Mouse (Mus musculus): ENCODE results near the gene Ubqln1. TPM values are rescaled to one million over a fixed set of nuclear protein-coding genes. Genes with fewer than 3 reads are reported as not detected.

The Ubqln1 gene
- polyA plus RNA-seq, 1 experiment: 118 TPM

- WGBS: 88% methylated on average over 8 of the region's 8 CpGs
- Histone ChIP-seq H3K27me3 (ENCODE audit: control insufficient read depth, insufficient read depth, low read length) (no peaks in the 10 kb centered on the region), H3K36me3 (ENCODE audit: control insufficient read depth, insufficient read depth, low read length) (no peaks in the 10 kb centered on the region)
These were observed 16.6 kb upstream of the Ubqln1 start for GRCm38 (mm10) chr13:58232070-58232469.

GRCm38 (mm10) chr13:58228624-58229023 is 13.2 kb upstream of the Ubqln1 start:
- WGBS: 84% methylated on average over 2 of the region's 2 CpGs
- Histone ChIP-seq H3K27me3 (ENCODE audit: control insufficient read depth, insufficient read depth, low read length) (no peaks in the 10 kb centered on the region), H3K4me1 (ENCODE audit: control insufficient read depth, insufficient read depth, insufficient read length, low read length) (no peaks in the 10 kb centered on the region), H3K36me3 (ENCODE audit: control insufficient read depth, insufficient read depth, low read length) (no peaks in the 10 kb centered on the region), H3K4me3 (ENCODE audit: low read depth, low read length) (no peak overlapping the region), H3K27ac (ENCODE audit: insufficient read depth, low read depth, low read length) (no peak overlapping the region)
- TF ChIP-seq CTCF (IDR thresholded peaks at IDR 0.05; ENCODE audit: extremely low read depth, insufficient read length, insufficient replicate concordance, low read depth, low read length) (no peak), POLR2A (IDR thresholded peaks at IDR 0.05; ENCODE audit: low read depth, low read length) (no peak)

More at GRCm38 (mm10) chr13:58232070-58232469, 16.6 kb upstream of the Ubqln1 start:
- TF ChIP-seq CTCF (IDR thresholded peaks at IDR 0.05; ENCODE audit: extremely low read depth, insufficient read length, insufficient replicate concordance, low read depth, low read length) (no peak), POLR2A (IDR thresholded peaks at IDR 0.05; ENCODE audit: low read depth, low read length) (no peak)
- H3K27ac ChIP-seq (ENCODE audit: insufficient read depth, low read depth, low read length): no peak overlapping the region
- H3K4me3 ChIP-seq (ENCODE audit: low read depth, low read length): no peak overlapping the region
- no peaks in the 10 kb centered on the region for H3K4me1 ChIP-seq (ENCODE audit: control insufficient read depth, insufficient read depth, insufficient read length, low read length)

- Histone ChIP-seq H3K4me1 (ENCODE audit: control insufficient read depth, insufficient read depth, insufficient read length, low read length) (peaks cover under 1% of the 10 kb centered on the region; the same call in 1 of the 2 replicates), H3K27ac (ENCODE audit: insufficient read depth, low read depth, low read length) (no peak overlapping the region), H3K36me3 (ENCODE audit: control insufficient read depth, insufficient read depth, low read length) (no peaks in the 10 kb centered on the region), H3K27me3 (ENCODE audit: control insufficient read depth, insufficient read depth, low read length) (no peaks in the 10 kb centered on the region), H3K4me3 (ENCODE audit: low read depth, low read length) (no peak overlapping the region)
- 85% methylated on average over 8 of the region's 8 CpGs for WGBS
- no peak for TF ChIP-seq POLR2A (IDR thresholded peaks at IDR 0.05; ENCODE audit: low read depth, low read length)
- no peak for TF ChIP-seq CTCF (IDR thresholded peaks at IDR 0.05; ENCODE audit: extremely low read depth, insufficient read length, insufficient replicate concordance, low read depth, low read length)
These were observed 10.2 kb upstream of the Ubqln1 start for GRCm38 (mm10) chr13:58225694-58226093.

GRCm38 (mm10) chr13:58220206-58220605 is 4.8 kb upstream of the Ubqln1 start:
- WGBS: 24% methylated on average over 3 of the region's 3 CpGs

GRCm38 (mm10) chr13:58217536-58217935 is 2.1 kb upstream of the Ubqln1 start:
- Histone ChIP-seq H3K36me3 (ENCODE audit: control insufficient read depth, insufficient read depth, low read length) (no peaks in the 10 kb centered on the region), H3K4me3 (ENCODE audit: low read depth, low read length) (no peak overlapping the region), H3K4me1 (ENCODE audit: control insufficient read depth, insufficient read depth, insufficient read length, low read length) (peaks cover 8% of the 10 kb centered on the region; the same call in 1 of the 2 replicates), H3K27ac (ENCODE audit: insufficient read depth, low read depth, low read length) (no peak overlapping the region), H3K27me3 (ENCODE audit: control insufficient read depth, insufficient read depth, low read length) (no peaks in the 10 kb centered on the region)
- TF ChIP-seq POLR2A (IDR thresholded peaks at IDR 0.05; ENCODE audit: low read depth, low read length) (no peak), CTCF (IDR thresholded peaks at IDR 0.05; ENCODE audit: extremely low read depth, insufficient read length, insufficient replicate concordance, low read depth, low read length) (no peak)
- 65% methylated on average over 2 of the region's 2 CpGs for WGBS

More at GRCm38 (mm10) chr13:58220206-58220605, 4.8 kb upstream of the Ubqln1 start:
- H3K4me1 ChIP-seq (ENCODE audit: control insufficient read depth, insufficient read depth, insufficient read length, low read length): peaks cover 6% of the 10 kb centered on the region; the same call in 1 of the 2 replicates
- no peaks in the 10 kb centered on the region for H3K27me3 ChIP-seq (ENCODE audit: control insufficient read depth, insufficient read depth, low read length)
- no peaks in the 10 kb centered on the region for H3K36me3 ChIP-seq (ENCODE audit: control insufficient read depth, insufficient read depth, low read length)
- TF ChIP-seq POLR2A (IDR thresholded peaks at IDR 0.05; ENCODE audit: low read depth, low read length) (no peak), CTCF (IDR thresholded peaks at IDR 0.05; ENCODE audit: extremely low read depth, insufficient read length, insufficient replicate concordance, low read depth, low read length) (no peak)
- H3K4me3 ChIP-seq (ENCODE audit: low read depth, low read length): no peak overlapping the region
- H3K27ac ChIP-seq (ENCODE audit: insufficient read depth, low read depth, low read length): no peak overlapping the region

GRCm38 (mm10) chr13:58216395-58216794 is 942 bp upstream of the Ubqln1 start:
- peaks cover 10% of the 10 kb centered on the region; the same call in 1 of the 2 replicates for H3K4me1 ChIP-seq (ENCODE audit: control insufficient read depth, insufficient read depth, insufficient read length, low read length)
- H3K27ac ChIP-seq (ENCODE audit: insufficient read depth, low read depth, low read length): peak overlapping the region; percentile 84
- H3K4me3 ChIP-seq (ENCODE audit: low read depth, low read length): 0 out of 2 replicates have a peak overlapping the region, but pooled peaks have one; percentile 82
- H3K27me3 ChIP-seq (ENCODE audit: control insufficient read depth, insufficient read depth, low read length): no peaks in the 10 kb centered on the region
- no peaks in the 10 kb centered on the region for H3K36me3 ChIP-seq (ENCODE audit: control insufficient read depth, insufficient read depth, low read length)
- 28% methylated on average over 9 of the region's 9 CpGs for WGBS
- TF ChIP-seq CTCF (IDR thresholded peaks at IDR 0.05; ENCODE audit: extremely low read depth, insufficient read length, insufficient replicate concordance, low read depth, low read length) (no peak), POLR2A (IDR thresholded peaks at IDR 0.05; ENCODE audit: low read depth, low read length) (no peak)

- Histone ChIP-seq H3K36me3 (ENCODE audit: control insufficient read depth, insufficient read depth, low read length) (no peaks in the 10 kb centered on the region), H3K4me1 (ENCODE audit: control insufficient read depth, insufficient read depth, insufficient read length, low read length) (peaks cover 9% of the 10 kb centered on the region; the same call in 1 of the 2 replicates), H3K4me3 (ENCODE audit: low read depth, low read length) (peak overlapping the region; percentile 82), H3K27me3 (ENCODE audit: control insufficient read depth, insufficient read depth, low read length) (no peaks in the 10 kb centered on the region), H3K27ac (ENCODE audit: insufficient read depth, low read depth, low read length) (peak overlapping the region; percentile 75)
- under 1% methylated on average over 48 of the region's 48 CpGs for WGBS
- TF ChIP-seq POLR2A (IDR thresholded peaks at IDR 0.05; ENCODE audit: low read depth, low read length) (no peak), CTCF (IDR thresholded peaks at IDR 0.05; ENCODE audit: extremely low read depth, insufficient read length, insufficient replicate concordance, low read depth, low read length) (no peak)
These were observed 231 bp downstream of the Ubqln1 start for GRCm38 (mm10) chr13:58215253-58215591.
